Mouse (Mus musculus): Measurements from ENCODE around the gene Gm15013. TPM values are rescaled to one million over a fixed set of nuclear protein-coding genes. Genes with fewer than 3 reads are reported as not detected.

The Gm15013 gene
- 0.90 TPM for polyA plus RNA-seq (2017; shearing (Covaris generic))

GRCm38 (mm10) chrX:139714381-139714780 is at the start of gene Gm15013:
Gene Gm15013 (minus strand): TSS chrX:139714481.

GRCm38 (mm10) chrX:139684775-139685695 is 29.2 kb downstream of the Gm15013 start, which contains the start of gene Tbc1d8b:
Gene Tbc1d8b (plus strand): TSS chrX:139684996.

Other genes starting within 250 kb of the Gm15013 start
- not detected for gene D330045A20Rik, start 234.1 kb downstream of the Gm15013 start, polyA plus RNA-seq (2017; shearing (Covaris generic))
- gene Rnf128, start 151.2 kb downstream of the Gm15013 start, polyA plus RNA-seq (2017; shearing (Covaris generic)), result 0.68 TPM
- 6.3 TPM for gene Tbc1d8b, start 29.5 kb downstream of the Gm15013 start, polyA plus RNA-seq (2017; shearing (Covaris generic))
- gene Ripply1, start 67.9 kb upstream of the Gm15013 start, polyA plus RNA-seq (2017; shearing (Covaris generic)), result not detected
- not detected for gene Cldn2, start 86.3 kb upstream of the Gm15013 start, polyA plus RNA-seq (2017; shearing (Covaris generic))
- gene Morc4, start 157.2 kb upstream of the Gm15013 start, polyA plus RNA-seq (2017; shearing (Covaris generic)), result not detected